In genomic region chr9:62369172-62369571, GRCm38 (mm10) we compare ENCODE assay signal across 14 mouse cellular contexts. TPM values are rescaled to one million over a fixed set of nuclear protein-coding genes. Genes with fewer than 3 reads are reported as not detected.
DNase-seq lines count a peak whose midpoint lies in the region; ATAC-seq and TF ChIP-seq lines count a peak whose summit lies in the region.
"Had no signal": no experiment of that assay in that cellular context is flagged by ENCODE, and none has a peak within 500 bp of the region (broad histone marks: within the 10 kb centered on the region; RNA-seq: fewer than 3 reads in every experiment).

No protein-coding gene starts in this region.

- peaks cover 67% of the 10 kb centered on the region for H3K4me1 ChIP-seq in embryonic facial prominence, embryonic 13.5 days
- H3K4me1 ChIP-seq in embryonic facial prominence, embryonic 10.5 days, result peaks cover 93% of the 10 kb centered on the region
- H3K4me1 ChIP-seq in heart, embryonic 14.5 days (ENCODE audit: control insufficient read depth in 2 of 2, insufficient read depth in 2 of 2, low read length in 2 of 2), result peaks cover 50 to 74% of the 10 kb centered on the region in 2 experiments
- H3K4me1 ChIP-seq in liver, embryonic 12.5 days, result peaks cover 99% of the 10 kb centered on the region
- H3K4me1 ChIP-seq in liver, postnatal 0 days (ENCODE audit: insufficient read depth), result peaks cover 58% of the 10 kb centered on the region
- peaks cover 40% of the 10 kb centered on the region for H3K4me1 ChIP-seq in embryonic facial prominence, embryonic 14.5 days (ENCODE audit: control insufficient read depth, insufficient read depth, low read length)

- TF ChIP-seq CTCF in liver, postnatal 0 days (IDR thresholded peaks at IDR 0.05; ENCODE audit: low read depth), result no peak

- ATAC-seq in embryonic facial prominence, embryonic 13.5 days (ENCODE audit: insufficient number of reproducible peaks, insufficient read depth, low FRiP score, low TSS enrichment, low read depth), result no peak
- ATAC-seq in heart, embryonic 14.5 days (ENCODE audit: insufficient number of reproducible peaks, insufficient read depth, low FRiP score, low read depth), result no peak
- no peak for ATAC-seq in liver, embryonic 12.5 days
- no peak for ATAC-seq in liver, postnatal 0 days
- ATAC-seq in embryonic facial prominence, embryonic 14.5 days (ENCODE audit: low read depth), result no peak
- ATAC-seq: hindbrain, postnatal 0 days had no signal

- no peak for DNase-seq in embryonic facial prominence, embryonic 10.5 days (ENCODE audit: low spot score)
- no peak for DNase-seq in heart, postnatal 14 days
- DNase-seq in liver, postnatal 0 days, result no peak
- no peak for DNase-seq in embryonic facial prominence, embryonic 14.5 days (ENCODE audit: low spot score)
- DNase-seq: embryo, embryonic 11 days; lung, embryonic 14.5 days; retina, postnatal 1 day; thymus, postnatal 36 days had no signal

- TF ChIP-seq EP300 in liver, postnatal 0 days (IDR thresholded peaks at IDR 0.05; ENCODE audit: low read depth), result no peak

- WGBS in embryonic facial prominence, embryonic 13.5 days, result 79% methylated on average over 6 of the region's 6 CpGs
- 80% methylated on average over 6 of the region's 6 CpGs for WGBS in embryonic facial prominence, embryonic 10.5 days
- 80% methylated on average over 6 of the region's 6 CpGs for WGBS in heart, embryonic 14.5 days
- WGBS in liver, embryonic 12.5 days (ENCODE audit: insufficient replicate concordance), result 72% methylated on average over 6 of the region's 6 CpGs
- 73% methylated on average over 6 of the region's 6 CpGs for WGBS in liver, postnatal 0 days (ENCODE audit: insufficient replicate concordance)
- WGBS in embryonic facial prominence, embryonic 14.5 days, result 87% methylated on average over 6 of the region's 6 CpGs

- H3K27me3 ChIP-seq in embryonic facial prominence, embryonic 13.5 days, result no peaks in the 10 kb centered on the region
- H3K27me3 ChIP-seq in embryonic facial prominence, embryonic 10.5 days (replicated peaks; ENCODE audit: low read depth, poor library complexity, severe bottlenecking), result no peaks in the 10 kb centered on the region
- H3K27me3 ChIP-seq in heart, embryonic 14.5 days (ENCODE audit: control insufficient read depth, insufficient read depth, low read length), result no peaks in the 10 kb centered on the region
- no peaks in the 10 kb centered on the region for H3K27me3 ChIP-seq in liver, embryonic 12.5 days (replicated peaks)
- H3K27me3 ChIP-seq in liver, postnatal 0 days (ENCODE audit: insufficient read depth, low read length), result no peaks in the 10 kb centered on the region
- H3K27me3 ChIP-seq in embryonic facial prominence, embryonic 14.5 days (replicated peaks; ENCODE audit: control insufficient read depth, insufficient read depth, low read length), result no peaks in the 10 kb centered on the region
- H3K27me3 ChIP-seq: megakaryocyte, embryonic 14.5 days had no signal

- intact Hi-C loops in heart, postnatal 14 days (cut with DNase I), result no loop called here

- peaks cover 30% of the 10 kb centered on the region for H3K36me3 ChIP-seq in embryonic facial prominence, embryonic 13.5 days
- peaks cover 50% of the 10 kb centered on the region for H3K36me3 ChIP-seq in embryonic facial prominence, embryonic 10.5 days (replicated peaks)
- H3K36me3 ChIP-seq in heart, embryonic 14.5 days (ENCODE audit: control insufficient read depth, insufficient read depth, low read length), result peaks cover 31% of the 10 kb centered on the region
- peaks cover 42% of the 10 kb centered on the region for H3K36me3 ChIP-seq in liver, embryonic 12.5 days
- peaks cover 15% of the 10 kb centered on the region for H3K36me3 ChIP-seq in liver, postnatal 0 days (replicated peaks; ENCODE audit: insufficient read depth, low read length)
- H3K36me3 ChIP-seq in embryonic facial prominence, embryonic 14.5 days (ENCODE audit: control insufficient read depth, insufficient read depth, low read length), result peaks cover 21% of the 10 kb centered on the region

- no peaks in the 10 kb centered on the region for H3K9me3 ChIP-seq in embryonic facial prominence, embryonic 13.5 days
- H3K9me3 ChIP-seq in embryonic facial prominence, embryonic 10.5 days, result no peaks in the 10 kb centered on the region
- no peaks in the 10 kb centered on the region for H3K9me3 ChIP-seq in heart, embryonic 14.5 days (ENCODE audit: control insufficient read depth, low read length)
- no peaks in the 10 kb centered on the region for H3K9me3 ChIP-seq in liver, embryonic 12.5 days (replicated peaks)
- no peaks in the 10 kb centered on the region for H3K9me3 ChIP-seq in liver, postnatal 0 days (ENCODE audit: low read length)
- H3K9me3 ChIP-seq in embryonic facial prominence, embryonic 14.5 days (ENCODE audit: control insufficient read depth, low read length), result no peaks in the 10 kb centered on the region
- H3K9me3 ChIP-seq: megakaryocyte, embryonic 14.5 days had no signal

- 0 out of 2 replicates have a peak overlapping the region, but pooled peaks have one; percentile 13 for H3K27ac ChIP-seq in embryonic facial prominence, embryonic 13.5 days
- no peak overlapping the region for H3K27ac ChIP-seq in embryonic facial prominence, embryonic 10.5 days (replicated peaks)
- no peak overlapping the region for H3K27ac ChIP-seq in heart, embryonic 14.5 days (replicated peaks in 1 of 2; ENCODE audit: control insufficient read depth in 1 of 2, insufficient read depth in 1 of 2, low read depth in 2 of 2, low read length in 2 of 2)
- no peak overlapping the region; the same call in 1 of the 2 replicates for H3K27ac ChIP-seq in liver, embryonic 12.5 days
- no peak overlapping the region for H3K27ac ChIP-seq in liver, postnatal 0 days (ENCODE audit: low read depth)
- no peak overlapping the region for H3K27ac ChIP-seq in embryonic facial prominence, embryonic 14.5 days (replicated peaks; ENCODE audit: low read depth, low read length)
- H3K27ac ChIP-seq: left cerebral cortex, adult 2 months had no signal

- H3K4me2 ChIP-seq in embryonic facial prominence, embryonic 13.5 days, result no peak overlapping the region
- no peak overlapping the region for H3K4me2 ChIP-seq in heart, embryonic 14.5 days (ENCODE audit: low read length)
- H3K4me2 ChIP-seq in liver, embryonic 12.5 days, result no peak overlapping the region
- no peak overlapping the region for H3K4me2 ChIP-seq in liver, postnatal 0 days (ENCODE audit: low read depth, low read length)
- H3K4me2 ChIP-seq in embryonic facial prominence, embryonic 14.5 days (ENCODE audit: low read depth, low read length), result no peak overlapping the region
- H3K4me2 ChIP-seq: lung, embryonic 14.5 days had no signal

- H3K4me3 ChIP-seq in embryonic facial prominence, embryonic 13.5 days, result no peak overlapping the region
- no peak overlapping the region for H3K4me3 ChIP-seq in embryonic facial prominence, embryonic 10.5 days
- no peak overlapping the region for H3K4me3 ChIP-seq in heart, embryonic 14.5 days (ENCODE audit: control insufficient read depth in 1 of 2, insufficient read depth in 1 of 2, low read depth in 1 of 2, low read length in 2 of 2)
- no peak overlapping the region for H3K4me3 ChIP-seq in liver, embryonic 12.5 days
- H3K4me3 ChIP-seq in liver, postnatal 0 days (ENCODE audit: low read depth, low read length), result no peak overlapping the region
- no peak overlapping the region for H3K4me3 ChIP-seq in embryonic facial prominence, embryonic 14.5 days (ENCODE audit: low read depth, low read length)
- H3K4me3 ChIP-seq: left cerebral cortex, adult 2 months had no signal

- H3K9ac ChIP-seq in embryonic facial prominence, embryonic 13.5 days, result no peak overlapping the region
- H3K9ac ChIP-seq in heart, embryonic 14.5 days (ENCODE audit: low read length), result peak overlapping the region; percentile 8; the same call in 1 of the 2 replicates
- H3K9ac ChIP-seq in liver, embryonic 12.5 days, result 0 out of 2 replicates have a peak overlapping the region, but pooled peaks have one; percentile 6
- no peak overlapping the region for H3K9ac ChIP-seq in liver, postnatal 0 days (replicated peaks)
- H3K9ac ChIP-seq in embryonic facial prominence, embryonic 14.5 days (ENCODE audit: low read depth, low read length), result peak overlapping the region; percentile 25; the same call in 1 of the 2 replicates
- H3K9ac ChIP-seq: lung, embryonic 14.5 days had no signal

RNA-seq across cellular contexts. Expression of gene Anp32a, which starts 28.1 kb away (rescaled TPM):
- 237 and 292 TPM in 2 replicates for polyA plus RNA-seq in embryonic facial prominence, embryonic 13.5 days (2015; fragmentation: Nextera tagmentation; extraction: Ambion mirVana)
- 208 and 232 TPM in 2 replicates for polyA plus RNA-seq in embryonic facial prominence, embryonic 10.5 days (2016; fragmentation: Nextera tagmentation; extraction: Ambion mirVana)
- polyA plus RNA-seq in heart, embryonic 14.5 days (2014; fragmentation: Nextera tagmentation; extraction: Ambion mirVana), result 92.8 and 109 TPM in 2 replicates
- 100 to 1,000 TPM; 184 to 205 TPM for total RNA-seq in heart, postnatal 14 days (2021)
- 112 and 122 TPM in 2 replicates for polyA plus RNA-seq in liver, embryonic 12.5 days (2016; fragmentation: Nextera tagmentation; extraction: Ambion mirVana)
- 54.5 and 60.4 TPM in 2 replicates for polyA plus RNA-seq in liver, postnatal 0 days (2015; fragmentation: Nextera tagmentation; extraction: Ambion mirVana)
- 107 and 112 TPM in 2 replicates for polyA plus RNA-seq in embryonic facial prominence, embryonic 14.5 days (2014; fragmentation: Nextera tagmentation; extraction: Ambion mirVana)

Comparison
In these comparisons a context has a peak if more than half of its experiments do, and no peak if none do; other contexts are left out.
1. H3K9ac ChIP-seq: peak in heart, embryonic 14.5 days (single experiment), liver, embryonic 12.5 days (single experiment) and embryonic facial prominence, embryonic 14.5 days (single experiment); none in embryonic facial prominence, embryonic 13.5 days (single experiment) and liver, postnatal 0 days (single experiment).